Mouse (Mus musculus) midbrain, embryonic 16.5 days (tissue): ENCODE data around the gene Olfr802. TPM values are rescaled to one million over a fixed set of nuclear protein-coding genes. Genes with fewer than 3 reads are reported as not detected.

Experiments used
- microRNA-seq: library from miRNA; unstranded; fragments of <30 nt; microRNA quantifications from one replicate; pipeline ENCODE4, GENCODE M21; 2017
- polyA plus RNA-seq: library from polyadenylated mRNA; unstranded; fragments of >200 nt; fragmentation: Nextera tagmentation; extraction: Ambion mirVana; gene quantifications from 2 replicates; pipeline ENCODE4 v1.2.1, GENCODE M21; 2015

The Olfr802 gene
- polyA plus RNA-seq, 1 experiment from 2014 or later = 0.05 TPM

Small RNA genes lying within 50 kb of the gene (microRNA-seq; reads per million reads assigned to microRNA genes)
- not detected for gene Gm24485

Other genes with a start within 250 kb of the Olfr802 start
- gene Olfr787, start 226.3 kb downstream of the Olfr802 start, polyA plus RNA-seq = not detected in 2 replicates
- gene Olfr788, start 217.2 kb downstream of the Olfr802 start, polyA plus RNA-seq = not detected in 2 replicates
- not detected in 2 replicates for gene Olfr789, start 203.4 kb downstream of the Olfr802 start, polyA plus RNA-seq
- gene Olfr790, start 189.7 kb downstream of the Olfr802 start, polyA plus RNA-seq = not detected in 2 replicates
- not detected in 2 replicates for gene Olfr791, start 166.4 kb downstream of the Olfr802 start, polyA plus RNA-seq
- not detected in 2 replicates for gene Olfr792, start 149.0 kb downstream of the Olfr802 start, polyA plus RNA-seq
- gene Olfr794, start 120.5 kb downstream of the Olfr802 start, polyA plus RNA-seq = not detected in 2 replicates
- gene Olfr796, start 75.6 kb downstream of the Olfr802 start, polyA plus RNA-seq = not detected in 2 replicates
- gene Olfr798, start 60.2 kb downstream of the Olfr802 start, polyA plus RNA-seq = not detected in 2 replicates
- gene Olfr799, start 50.7 kb downstream of the Olfr802 start, polyA plus RNA-seq = not detected in 2 replicates
- not detected in 2 replicates for gene Olfr800, start 30.5 kb downstream of the Olfr802 start, polyA plus RNA-seq
- not detected in 2 replicates for gene Olfr801, start 14.3 kb downstream of the Olfr802 start, polyA plus RNA-seq
- not detected in 2 replicates for gene Olfr803, start 6.1 kb upstream of the Olfr802 start, polyA plus RNA-seq
- not detected in 2 replicates for gene Olfr804, start 15.0 kb upstream of the Olfr802 start, polyA plus RNA-seq
- not detected in 2 replicates for gene Olfr805, start 41.2 kb upstream of the Olfr802 start, polyA plus RNA-seq
- not detected in 2 replicates for gene Olfr806, start 53.8 kb upstream of the Olfr802 start, polyA plus RNA-seq
- not detected in 2 replicates for gene Olfr807, start 69.6 kb upstream of the Olfr802 start, polyA plus RNA-seq
- gene Olfr808, start 77.3 kb upstream of the Olfr802 start, polyA plus RNA-seq = not detected in 2 replicates
- gene Olfr809, start 86.5 kb upstream of the Olfr802 start, polyA plus RNA-seq = not detected in 2 replicates
- not detected in 2 replicates for gene Olfr810, start 106.7 kb upstream of the Olfr802 start, polyA plus RNA-seq
- gene Olfr811, start 116.2 kb upstream of the Olfr802 start, polyA plus RNA-seq = not detected in 2 replicates
- gene Olfr812, start 157.9 kb upstream of the Olfr802 start, polyA plus RNA-seq = not detected in 2 replicates
- gene Olfr813, start 167.2 kb upstream of the Olfr802 start, polyA plus RNA-seq = not detected in 2 replicates
- not detected in 2 replicates for gene Olfr814, start 191.7 kb upstream of the Olfr802 start, polyA plus RNA-seq
- gene Olfr815, start 217.7 kb upstream of the Olfr802 start, polyA plus RNA-seq = not detected in 2 replicates
- gene Olfr816, start 227.4 kb upstream of the Olfr802 start, polyA plus RNA-seq = not detected in 2 replicates